Mouse (Mus musculus) frontal cortex, postnatal 10 days (tissue): Measurements from ENCODE around the gene Vgll3.

Source experiments
- DNase-seq, 2 experiments: peaks; one replicate each; pipeline ENCODE4 v3.0.0; 2022; ENCODE audit warnings: low spot score in 2 of 2, mixed read lengths in 1 of 2

The Vgll3 gene

DNA sequence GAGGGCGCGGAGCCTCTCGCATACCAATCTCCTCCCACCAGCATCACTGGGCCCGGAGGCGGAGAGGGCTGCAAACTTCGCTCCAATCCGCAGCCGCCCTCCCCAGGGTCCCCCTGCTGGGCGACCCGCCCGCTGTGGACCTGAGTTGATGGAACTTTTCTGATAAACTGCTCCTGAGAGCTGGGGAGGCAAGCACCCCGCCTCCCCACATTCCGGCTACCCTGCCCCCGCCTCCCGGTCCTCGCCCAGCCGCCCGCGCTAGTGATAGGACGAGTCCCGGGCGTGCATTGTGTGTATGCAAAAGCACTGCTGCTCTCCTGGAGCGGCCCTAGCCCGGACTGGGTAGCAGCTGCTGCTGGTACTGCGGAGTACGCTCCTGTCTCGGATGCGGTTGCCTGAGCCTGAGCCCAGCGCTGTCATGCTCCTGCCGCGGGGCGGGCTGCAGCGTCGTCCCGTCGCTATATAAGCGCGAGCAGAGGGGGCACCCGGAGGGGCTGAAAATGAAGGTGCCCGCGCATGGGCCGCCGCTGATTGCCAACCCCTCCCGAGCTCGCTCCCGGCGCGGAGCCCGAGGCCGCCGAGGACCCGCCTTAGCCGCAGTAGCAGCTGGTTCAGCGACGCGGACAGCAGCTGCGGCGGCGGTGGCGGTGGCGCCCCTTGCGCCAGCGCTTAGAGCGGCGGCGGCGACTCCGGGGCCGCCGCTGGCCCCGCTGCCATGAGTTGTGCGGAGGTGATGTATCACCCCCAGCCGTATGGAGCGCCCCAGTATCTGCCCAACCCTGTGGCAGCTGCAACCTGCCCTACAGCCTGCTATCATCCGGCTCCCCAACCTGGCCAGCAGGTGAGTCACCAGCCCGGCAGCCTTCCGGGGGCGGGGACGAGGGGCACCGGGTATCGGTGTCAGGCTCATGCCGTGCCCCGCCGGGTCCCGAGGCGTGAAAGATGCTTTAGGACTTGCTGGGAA lies at the start of gene Vgll3:
Vgll3 (plus strand) TSS at position 340 of the 964 bp plus-strand sequence.
- DNase-seq = peak; percentile 13 to 39

DNA sequence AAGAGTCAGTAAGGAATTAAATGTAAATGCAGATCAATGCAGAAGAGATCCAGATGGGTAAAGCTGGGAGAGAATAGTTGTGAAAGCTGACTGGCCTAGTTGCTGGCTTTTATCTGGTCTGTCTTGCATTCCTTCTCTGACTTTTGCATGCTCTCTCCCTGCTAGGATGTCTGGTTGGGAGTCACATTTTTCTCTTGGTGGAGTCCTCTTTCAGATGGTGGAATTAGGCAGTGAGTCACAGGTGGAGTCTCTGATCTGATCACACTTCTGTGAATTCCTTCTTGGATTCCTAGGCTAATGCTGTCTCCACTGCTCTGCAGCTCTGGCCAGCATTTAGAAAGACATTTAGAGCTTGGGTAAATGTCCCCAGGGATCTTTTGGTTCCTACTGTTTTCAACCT lies 49.1 kb upstream of the Vgll3 start:
- no peak for DNase-seq

DNA sequence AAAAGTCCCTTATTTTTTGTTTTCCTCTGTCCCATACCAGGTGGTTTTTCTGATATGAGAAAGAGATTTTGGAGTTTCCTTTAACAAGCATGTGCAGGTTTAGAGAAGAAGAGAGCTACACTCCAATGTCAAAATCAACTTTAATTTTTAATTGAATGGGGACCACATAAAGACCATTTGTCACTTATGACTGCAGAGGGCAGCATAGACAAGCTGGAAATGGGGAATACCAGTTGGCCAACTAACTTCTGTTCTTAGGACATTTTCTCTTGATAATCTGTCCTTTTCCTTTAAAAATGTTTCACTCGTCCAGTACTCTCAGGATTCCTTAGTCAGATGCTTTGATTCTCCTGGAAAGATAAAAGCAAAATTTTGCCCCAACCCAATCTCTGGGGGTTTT lies 29.1 kb upstream of the Vgll3 start:
- no peak for DNase-seq

DNA sequence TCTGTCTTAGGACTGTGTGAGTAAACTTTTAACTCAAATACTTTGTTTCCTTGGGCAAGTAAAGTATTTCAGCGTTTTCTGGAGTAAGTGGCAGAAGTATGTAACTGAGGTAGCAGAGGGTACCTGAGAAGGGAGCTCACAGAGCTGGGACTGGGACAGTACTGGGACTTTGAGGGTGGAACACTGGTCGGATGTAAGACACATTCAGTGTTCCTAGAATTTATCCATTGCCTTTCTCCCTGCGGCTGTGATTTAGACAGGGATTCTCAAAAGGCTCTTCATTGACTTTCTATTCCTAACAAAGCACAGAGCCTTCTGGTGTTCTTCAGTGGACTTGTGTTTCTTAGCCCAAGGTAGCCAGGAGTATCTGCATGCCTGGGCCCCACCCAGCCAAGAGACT lies 1.0 kb downstream of the Vgll3 start:
- no peak for DNase-seq

DNA sequence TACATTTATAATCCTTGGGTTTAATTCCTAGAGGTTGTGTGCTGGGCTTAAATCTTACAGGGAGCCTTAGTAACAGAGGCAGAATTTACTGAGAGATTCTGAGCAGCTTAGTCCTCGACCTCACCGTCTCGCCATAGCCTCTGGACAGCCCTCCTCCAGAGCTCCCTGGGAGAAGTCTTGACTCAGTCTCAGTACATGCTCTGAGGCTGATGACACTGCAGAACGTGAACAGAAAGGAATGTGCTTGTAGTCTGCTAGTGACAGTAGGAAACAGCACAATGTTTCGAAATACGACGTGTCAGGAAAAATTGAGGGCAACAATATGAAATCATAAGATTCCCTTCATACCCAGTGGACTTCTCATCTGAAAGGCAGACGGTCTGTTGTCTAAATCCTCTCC lies 3.7 kb downstream of the Vgll3 start:
- DNase-seq = no peak

DNA sequence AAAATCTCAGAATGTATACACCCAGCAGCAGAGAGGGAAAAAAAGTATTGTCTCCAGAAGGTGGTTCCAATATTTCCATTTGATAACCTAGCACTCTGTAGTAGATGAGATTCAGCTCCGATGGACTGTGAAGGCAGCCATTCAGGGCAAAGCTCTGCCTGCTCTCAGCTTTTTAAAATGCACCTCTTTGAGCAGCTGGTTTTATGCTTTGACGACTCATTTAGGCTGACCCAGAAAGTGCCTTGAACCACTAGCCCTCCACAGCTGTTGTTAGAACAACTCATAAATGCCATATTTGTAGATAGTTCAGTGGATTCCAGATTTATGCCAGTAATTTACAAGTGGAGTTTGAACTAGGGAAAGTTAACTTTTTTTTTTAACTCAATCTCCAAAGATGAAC lies 5.7 kb downstream of the Vgll3 start:
- DNase-seq = no peak

DNA sequence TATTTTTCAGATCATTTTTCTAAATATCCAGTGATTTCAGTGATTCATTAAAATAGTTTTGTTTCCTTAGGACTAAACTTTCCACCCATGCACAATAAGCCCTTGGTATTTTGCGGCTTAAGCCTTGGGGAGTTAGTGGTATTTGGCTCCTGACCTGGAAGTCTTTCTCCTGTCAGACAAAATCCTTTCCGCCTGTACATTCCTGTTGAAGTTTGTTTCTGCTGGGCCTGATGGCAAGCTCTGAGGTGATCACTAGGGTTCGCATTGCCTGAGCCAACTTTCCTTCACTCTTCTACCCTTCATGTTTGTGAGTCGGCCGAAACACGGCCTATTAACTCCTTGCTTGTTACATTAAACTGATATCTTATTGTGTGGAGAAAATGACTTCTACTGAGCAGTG lies 8.7 kb downstream of the Vgll3 start:
- DNase-seq = no peak

DNA sequence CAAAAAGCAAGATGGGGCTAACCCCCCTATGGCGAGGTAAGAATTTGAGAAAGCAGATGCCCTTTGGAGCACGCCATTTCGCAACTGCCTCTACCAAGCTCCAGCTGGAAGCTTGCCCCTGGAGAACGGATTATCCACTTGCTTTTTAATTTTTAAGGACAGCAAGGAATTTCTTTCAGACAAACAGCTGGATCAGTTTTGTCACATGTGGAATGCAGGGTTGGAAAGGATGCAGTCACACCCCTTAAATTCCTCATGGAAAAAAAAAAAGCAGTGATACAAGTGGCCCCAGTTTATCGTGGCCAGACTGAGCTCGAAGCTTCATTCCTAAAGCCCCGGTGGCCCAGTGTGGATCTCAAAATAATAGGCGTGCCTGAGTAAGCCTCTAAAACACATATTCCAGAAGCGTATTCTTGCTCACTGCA lies 13.1 kb downstream of the Vgll3 start:
- DNase-seq = no peak

DNA sequence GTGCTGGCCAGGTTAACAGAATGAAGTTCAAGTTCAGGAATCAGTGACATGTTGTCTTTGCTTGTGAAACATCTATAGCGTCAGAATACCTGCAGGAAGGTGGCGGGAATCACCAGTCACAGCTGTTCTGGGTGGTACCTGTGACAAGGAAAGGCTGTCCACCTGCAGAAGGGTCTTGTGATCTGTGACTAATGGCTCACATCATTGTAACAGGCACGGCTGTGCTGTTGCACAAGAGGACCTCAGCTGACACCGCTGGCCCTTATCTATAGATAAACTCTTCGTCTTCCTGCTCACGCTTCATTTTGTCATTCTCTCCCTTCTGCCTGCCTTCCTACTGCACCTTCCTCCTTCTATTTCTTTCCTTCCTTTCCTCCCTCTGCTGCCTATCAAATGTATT lies 14.0 kb downstream of the Vgll3 start:
- no peak for DNase-seq

DNA sequence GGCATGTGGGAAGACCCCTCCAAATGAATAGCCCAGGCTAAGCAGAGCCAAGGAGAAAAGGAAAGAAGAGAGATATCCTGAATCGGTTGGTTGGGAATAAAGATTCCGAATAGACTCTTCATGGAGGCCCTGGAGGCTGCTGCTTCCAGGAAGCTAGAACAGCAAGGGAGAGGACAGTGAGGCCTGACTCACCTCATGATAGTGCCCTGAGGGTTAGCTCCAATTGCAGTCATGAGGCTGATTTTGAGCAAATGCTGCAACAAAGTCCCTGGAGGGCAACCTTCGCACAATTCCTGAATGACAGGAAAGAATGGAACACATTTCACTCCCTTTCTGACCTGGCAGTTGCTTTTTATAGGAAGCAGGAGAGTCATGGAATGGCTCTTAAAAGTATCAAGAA lies 19.7 kb downstream of the Vgll3 start:
- no peak for DNase-seq

DNA sequence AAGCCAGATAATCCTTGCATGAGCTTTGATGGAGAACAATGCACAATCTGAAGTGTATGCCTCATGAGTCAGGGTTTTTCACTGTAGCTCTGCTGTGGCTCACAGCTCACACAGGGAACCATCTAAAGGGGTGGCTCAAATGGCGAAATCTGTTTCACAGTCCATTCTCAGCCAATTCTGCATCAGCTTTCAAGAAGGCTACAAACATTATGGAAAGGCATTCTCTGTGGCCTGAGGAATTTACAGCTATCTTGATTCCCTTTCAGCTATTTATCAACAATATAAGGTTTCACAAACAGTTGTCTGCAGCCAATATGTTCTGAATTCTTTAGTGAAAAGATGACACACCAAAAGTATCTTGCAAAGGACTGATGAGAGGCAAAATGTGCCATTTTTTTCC lies 35.1 kb downstream of the Vgll3 start:
- DNase-seq = no peak

DNA sequence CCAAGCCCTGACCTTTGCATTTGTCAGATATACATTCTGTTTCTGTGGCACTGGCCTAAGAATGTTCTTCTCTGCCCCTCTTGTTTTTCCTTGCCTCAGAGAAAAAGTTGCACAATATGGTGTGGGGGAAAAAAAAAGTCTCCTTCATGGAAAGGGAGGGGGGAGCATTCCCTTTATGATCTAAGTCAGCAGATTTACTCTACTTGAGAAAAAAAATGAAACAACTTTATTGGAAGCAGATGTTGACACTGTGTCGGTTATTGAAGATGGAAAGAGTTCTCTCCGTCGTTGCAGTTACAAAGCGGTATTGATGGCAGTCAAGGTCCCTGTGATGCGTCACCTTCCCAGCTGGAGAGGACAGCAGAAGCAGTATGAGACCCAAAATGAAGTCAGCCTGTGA lies 49.4 kb downstream of the Vgll3 start:
- no peak for DNase-seq

DNA sequence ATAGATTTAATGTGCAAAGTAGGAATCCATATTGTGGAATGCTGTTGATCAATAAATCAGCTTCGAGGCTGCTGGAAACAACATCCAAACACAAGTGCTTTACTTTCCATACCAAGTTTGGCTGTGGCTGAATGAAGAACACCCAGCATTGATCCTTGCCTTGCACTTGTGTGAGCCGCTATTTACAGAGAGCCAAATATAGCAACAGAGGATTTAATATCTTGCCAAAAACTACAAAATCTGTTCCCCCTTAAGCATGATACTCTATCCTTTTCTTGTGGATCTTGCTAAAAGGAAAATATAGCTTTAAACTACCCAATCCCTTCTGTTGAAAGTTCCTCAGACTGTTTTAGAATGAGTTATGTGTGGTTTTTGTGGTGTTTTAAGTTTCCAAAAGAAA lies 52.9 kb downstream of the Vgll3 start:
- no peak for DNase-seq

DNA sequence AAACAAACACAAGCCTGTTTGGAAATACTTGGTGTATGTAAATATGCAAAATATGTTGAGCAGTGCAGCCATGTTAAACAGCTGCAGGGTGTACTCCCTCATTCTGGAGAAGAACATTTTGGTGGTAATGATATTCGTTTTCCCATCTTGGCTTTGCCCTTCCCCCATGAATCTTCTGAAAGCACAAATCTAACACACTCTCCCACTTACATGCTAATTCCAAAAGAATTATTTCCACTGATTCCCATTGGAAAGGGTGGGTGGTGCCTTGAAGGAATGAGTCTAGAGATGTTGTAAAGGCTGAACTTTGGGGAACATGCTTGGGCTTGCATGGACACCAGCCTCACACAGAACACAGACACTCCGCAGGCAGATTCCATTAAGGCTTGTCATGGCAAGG lies 53.9 kb downstream of the Vgll3 start:
- DNase-seq = no peak

DNA sequence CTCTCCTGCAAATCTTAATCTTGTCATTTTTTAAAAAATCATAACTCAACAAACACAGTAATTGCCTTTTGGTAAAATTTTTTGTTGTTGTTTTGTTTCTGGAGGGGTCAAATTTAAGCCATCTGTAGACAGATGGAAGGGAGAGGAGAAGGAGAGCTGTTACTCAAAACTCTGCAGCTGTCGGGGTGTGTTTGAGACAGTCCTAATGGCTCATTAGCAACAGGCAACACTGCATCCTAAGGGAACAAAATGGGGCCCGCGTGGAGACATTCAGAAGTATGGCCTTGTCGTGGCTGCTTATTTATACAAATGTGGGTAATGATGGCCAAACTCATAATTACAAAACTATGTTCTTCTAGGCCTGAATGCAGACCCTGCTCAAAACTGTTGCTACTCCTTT lies 73.9 kb downstream of the Vgll3 start:
- no peak for DNase-seq
